Mouse (Mus musculus) G1E (cell line): Measurements from ENCODE around the gene Acvrl1.

Experiments
- CTCF ChIP-seq: IDR thresholded peaks from 2 replicates; pipeline ENCODE4 v1.5.1; 2012; ENCODE audit warnings: low read depth, low read length, inconsistent platforms, mixed read lengths
- GATA1 ChIP-seq: IDR thresholded peaks from 2 replicates; pipeline ENCODE4 v1.6.1; 2012; ENCODE audit warnings: borderline replicate concordance, low read length, inconsistent platforms, mixed read lengths
- GATA2 ChIP-seq: IDR thresholded peaks from 2 replicates; pipeline ENCODE4 v1.6.1; 2012; ENCODE audit warnings: low read depth, low read length, inconsistent platforms, borderline replicate concordance
- POLR2AphosphoS5 ChIP-seq: IDR thresholded peaks from 2 replicates; pipeline ENCODE4 v1.6.1; 2012; ENCODE audit warnings: low read depth, low read length, inconsistent platforms; ENCODE audit not compliant: insufficient replicate concordance

GRCm38 (mm10) chr15:101190762-101191150 is 62.4 kb downstream of the Acvrl1 start:
- no peak for TF ChIP-seq CTCF
- TF ChIP-seq GATA1: no peak
- no peak for TF ChIP-seq POLR2AphosphoS5
- no peak for TF ChIP-seq GATA2
